Mouse (Mus musculus): ENCODE data around the gene Olfr1107.

The Olfr1107 gene

GRCm38 (mm10) chr2:87075717-87076116 is at the start of gene Olfr1107:
TSS of gene Olfr1107 (minus strand) at chr2:87075817.
- DNase-seq (ENCODE audit: low read depth, low spot score): no peak

GRCm38 (mm10) chr2:87114467-87114866 is 38.9 kb upstream of the Olfr1107 start, which contains the start of gene Olfr259:
TSS of gene Olfr259 (minus strand) at chr2:87114567.
- no peak for DNase-seq (ENCODE audit: low read depth, low spot score)

GRCm38 (mm10) chr2:87095908-87096307 is 20.3 kb upstream of the Olfr1107 start, which contains the start of gene Olfr1109:
TSS of gene Olfr1109 (minus strand) at chr2:87096008.
- DNase-seq (ENCODE audit: low read depth, low spot score): no peak

- no peak for DNase-seq (ENCODE audit: low read depth, low spot score)
These were observed 23.4 kb downstream of the Olfr1107 start, which contains the start of gene Olfr1106 for GRCm38 (mm10) chr2:87052173-87052572. TSS of gene Olfr1106 (minus strand) at chr2:87052273.

GRCm38 (mm10) chr2:87036431-87036830 is 39.2 kb downstream of the Olfr1107 start, which contains the start of gene Olfr1105:
TSS of gene Olfr1105 (minus strand) at chr2:87036531.
- DNase-seq (ENCODE audit: low read depth, low spot score): no peak

GRCm38 (mm10) chr2:87026980-87027379 is 48.6 kb downstream of the Olfr1107 start, which contains the start of gene Olfr1104:
TSS of gene Olfr1104 (minus strand) at chr2:87027080.
- DNase-seq (ENCODE audit: low read depth, low spot score): no peak

Data from retina, postnatal 7 days (tissue).